Mouse (Mus musculus) erythroblast, embryonic 14.5 days (primary cell): ENCODE data around the gene Ttc30a1.
"Not testable (repeated sequence)": the region's sequence is repeated elsewhere in the genome, so short reads cannot be mapped to it uniquely, and the experiment has no call there.

ENCODE experiments used
- GATA1 ChIP-seq: IDR thresholded peaks from 2 replicates; pipeline ENCODE4 v1.6.1; 2012; ENCODE audit warnings: low read length, inconsistent platforms, mixed read lengths
- TAL1 ChIP-seq: IDR thresholded peaks from 3 replicates; pipeline ENCODE4 v1.6.1; 2012; ENCODE audit warnings: low read length, inconsistent platforms, mixed read lengths

DNA sequence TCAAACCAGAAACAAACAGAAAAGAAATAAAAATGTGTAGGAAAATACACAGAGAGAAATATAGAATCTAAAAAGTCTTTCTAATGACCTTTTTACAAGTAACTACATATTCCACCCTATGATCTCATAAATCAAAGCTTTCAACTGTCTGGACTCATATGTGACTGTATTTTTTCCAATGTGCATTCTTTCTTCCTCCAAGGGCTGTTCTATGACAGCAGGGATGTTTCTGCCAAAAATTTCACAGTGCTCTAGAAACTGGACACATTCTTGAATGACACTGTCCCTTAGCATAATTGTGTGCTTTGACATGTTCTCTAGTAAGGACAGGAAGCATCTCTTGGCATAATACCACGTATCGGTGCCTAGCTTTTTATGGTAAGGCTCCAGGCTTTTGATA lies 5.7 kb downstream of the Ttc30a1 start:
- not testable (repeated sequence) for TF ChIP-seq GATA1, TAL1
